Mouse (Mus musculus): ENCODE data around the gene Klf7. TPM values are rescaled to one million over a fixed set of nuclear protein-coding genes. Genes with fewer than 3 reads are reported as not detected.

Klf7 gene
- total RNA-seq (2021), result 10 to 100 TPM; 30.1 to 31.9 TPM
- long read RNA-seq, experiment 1, full-length matches to known transcripts, result 8 of 16 reads
- long read RNA-seq, experiment 1, partial matches to known transcripts, result 2 of 16 reads
- long read RNA-seq, experiment 1, other reads (novel, unspliced or antisense), result 6 of 16 reads
- long read RNA-seq, experiment 2, full-length matches to known transcripts, result 8 of 16 reads
- long read RNA-seq, experiment 2, partial matches to known transcripts, result 1 of 16 reads
- long read RNA-seq, experiment 2, other reads (novel, unspliced or antisense), result 7 of 16 reads

DNA sequence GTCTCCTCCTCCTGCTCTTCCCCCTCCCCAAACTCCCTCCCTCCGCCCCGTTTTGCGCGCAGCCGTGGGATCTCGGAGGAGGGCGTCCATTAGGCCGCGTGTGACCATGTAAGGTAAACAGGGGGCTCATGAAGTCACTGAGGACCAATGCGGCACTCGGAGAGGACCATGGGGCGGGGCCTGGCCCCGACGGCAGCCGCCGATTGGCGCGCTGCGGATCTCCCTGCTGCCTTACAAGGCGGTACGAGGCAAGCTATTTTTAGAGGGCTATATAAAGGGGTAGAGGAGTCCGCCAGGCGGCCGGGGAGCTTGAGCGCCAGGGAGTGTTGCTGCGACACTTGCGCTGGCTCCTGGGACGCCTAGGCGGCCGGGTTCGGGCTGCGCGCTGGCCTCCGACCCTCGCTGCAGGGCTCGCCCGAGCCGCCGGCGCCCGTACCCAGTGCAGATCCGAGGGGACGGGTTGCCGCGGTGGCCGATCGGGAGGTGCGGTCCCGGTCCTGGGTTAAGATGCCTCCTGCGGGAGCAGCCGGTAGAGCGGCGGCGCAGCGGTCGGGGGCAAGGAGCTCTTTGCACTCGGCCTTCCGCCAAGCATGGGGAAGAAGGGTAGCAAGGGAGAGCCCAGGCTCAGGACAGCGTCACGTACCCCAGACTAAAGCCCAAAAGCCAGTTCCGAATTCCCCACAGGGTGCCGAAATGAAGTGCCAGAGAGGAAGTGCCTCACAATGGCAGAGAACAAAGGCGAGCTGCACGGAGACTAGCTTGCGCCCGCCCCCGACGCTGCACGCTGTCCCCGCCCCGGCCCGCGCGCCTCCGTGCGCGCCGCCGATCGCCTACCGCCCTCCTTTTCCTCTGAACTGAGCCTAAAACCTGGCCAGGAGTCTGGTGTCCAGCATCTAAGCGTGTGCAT lies at the start of gene Klf7:
Gene Klf7 (minus strand): TSS at position 724 of the 907 bp plus-strand sequence.
- Histone ChIP-seq H3K4me3 (peak within 1 kb of the TSS; percentile 99), H3K27ac (peak within 1 kb of the TSS; percentile 100)
- peak; percentile 67 for TF ChIP-seq CTCF (conservative IDR thresholded peaks at IDR 0.05)
- DNase-seq (ENCODE audit: low spot score in 2 of 2), result peak; percentile 95 to 99

GRCm38 (mm10) chr1:64164526-64165062 lies 42.5 kb upstream of the Klf7 start:
- H3K27ac ChIP-seq, result no peak overlapping the region
- TF ChIP-seq CTCF (conservative IDR thresholded peaks at IDR 0.05), result no peak
- no peak for DNase-seq (ENCODE audit: low spot score in 2 of 2)
- H3K4me3 ChIP-seq, result no peak overlapping the region

GRCm38 (mm10) chr1:64158766-64159165 lies 36.7 kb upstream of the Klf7 start:
- no peak for DNase-seq (ENCODE audit: low spot score in 2 of 2)
- TF ChIP-seq CTCF (conservative IDR thresholded peaks at IDR 0.05), result no peak
- no peak overlapping the region for H3K27ac ChIP-seq
- H3K4me3 ChIP-seq, result no peak overlapping the region

DNA sequence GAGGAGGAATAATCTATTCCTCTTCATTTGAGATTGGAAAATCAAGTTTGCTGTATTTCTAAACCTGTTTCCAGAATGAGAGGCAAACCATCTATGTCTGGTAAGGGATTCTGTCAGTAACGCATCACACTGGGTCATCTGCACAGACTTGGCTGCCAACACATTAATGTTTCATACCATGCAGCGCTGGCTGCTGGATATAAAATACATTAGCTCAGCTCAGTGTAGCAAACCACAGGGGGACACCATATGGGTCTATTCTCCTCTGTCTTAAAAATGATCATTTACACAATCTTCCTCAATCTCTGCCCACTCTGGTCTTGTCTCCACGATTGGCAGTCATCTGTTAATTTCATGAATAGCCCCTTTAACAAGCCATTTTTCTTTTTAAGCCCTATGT lies 27.1 kb upstream of the Klf7 start:
- TF ChIP-seq CTCF (conservative IDR thresholded peaks at IDR 0.05), result no peak

DNA sequence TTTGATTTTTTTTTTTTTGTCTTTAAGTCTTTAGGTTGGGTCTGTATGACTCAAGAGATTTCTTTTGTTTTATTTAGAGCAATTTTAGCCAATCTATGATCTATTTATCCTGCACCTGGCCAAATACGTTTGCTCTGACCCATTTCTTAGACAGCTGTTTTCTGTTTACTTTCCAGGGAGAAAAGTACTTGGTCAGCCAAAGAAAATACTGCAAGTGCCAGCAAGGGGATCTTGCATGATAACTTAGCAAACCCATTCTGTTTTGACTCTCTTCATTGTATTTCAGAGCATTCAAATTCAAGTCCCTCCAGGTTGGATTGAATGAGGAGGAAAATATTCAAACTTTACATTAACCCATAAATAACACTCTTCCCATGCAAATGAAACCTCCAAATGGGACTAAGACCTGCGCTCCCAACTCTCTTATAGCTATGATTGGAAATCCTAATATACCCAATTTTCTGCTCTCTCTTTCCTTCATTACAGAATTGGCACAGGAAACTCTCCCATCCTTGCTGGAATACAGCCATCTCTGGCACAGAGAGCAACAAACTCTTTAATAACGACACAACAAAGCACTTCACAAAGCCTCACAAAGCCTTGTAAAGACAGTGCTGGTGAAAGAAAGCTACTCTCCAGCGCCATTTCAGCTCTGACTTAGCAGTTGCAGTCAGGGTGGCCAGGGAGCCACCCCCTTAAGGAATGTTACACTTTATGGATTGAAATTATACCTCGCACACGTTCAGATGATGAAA lies 20.8 kb upstream of the Klf7 start:
- no peak for TF ChIP-seq CTCF (conservative IDR thresholded peaks at IDR 0.05)
- no peak overlapping the region for H3K27ac ChIP-seq
- no peak for DNase-seq (ENCODE audit: low spot score in 2 of 2)
- no peak overlapping the region for H3K4me3 ChIP-seq

More for the DNA sequence above, 27.1 kb upstream of the Klf7 start:
- Histone ChIP-seq H3K4me3 (no peak overlapping the region), H3K27ac (no peak overlapping the region)
- DNase-seq (ENCODE audit: low spot score in 2 of 2), result no peak

DNA sequence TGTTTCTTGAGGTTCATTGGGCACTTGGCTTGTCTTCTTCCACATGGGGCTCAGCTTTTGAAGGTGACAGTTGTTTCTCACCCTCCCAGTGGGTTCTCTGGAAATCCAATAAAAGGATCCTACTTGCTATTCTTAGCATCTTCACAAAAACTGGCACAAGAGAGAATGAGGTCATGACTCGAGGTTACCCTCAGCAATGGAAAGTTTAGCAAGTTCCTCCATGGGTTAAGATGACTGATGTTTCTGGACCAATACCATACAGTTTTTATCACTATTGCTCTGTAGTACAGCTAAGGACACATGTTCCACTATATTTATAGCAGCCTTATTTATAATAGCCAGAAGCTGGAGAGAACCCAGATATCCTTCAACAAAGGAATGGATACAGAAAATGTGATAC lies 12.4 kb upstream of the Klf7 start:
- Histone ChIP-seq H3K4me3 (no peak overlapping the region), H3K27ac (no peak overlapping the region)
- DNase-seq (ENCODE audit: low spot score in 2 of 2), result no peak
- TF ChIP-seq CTCF (conservative IDR thresholded peaks at IDR 0.05), result no peak

GRCm38 (mm10) chr1:64126822-64127221 lies 4.7 kb upstream of the Klf7 start:
- no peak for DNase-seq (ENCODE audit: low spot score in 2 of 2)
- TF ChIP-seq CTCF (conservative IDR thresholded peaks at IDR 0.05), result no peak
- Histone ChIP-seq H3K27ac (no peak overlapping the region), H3K4me3 (no peak overlapping the region)

DNA sequence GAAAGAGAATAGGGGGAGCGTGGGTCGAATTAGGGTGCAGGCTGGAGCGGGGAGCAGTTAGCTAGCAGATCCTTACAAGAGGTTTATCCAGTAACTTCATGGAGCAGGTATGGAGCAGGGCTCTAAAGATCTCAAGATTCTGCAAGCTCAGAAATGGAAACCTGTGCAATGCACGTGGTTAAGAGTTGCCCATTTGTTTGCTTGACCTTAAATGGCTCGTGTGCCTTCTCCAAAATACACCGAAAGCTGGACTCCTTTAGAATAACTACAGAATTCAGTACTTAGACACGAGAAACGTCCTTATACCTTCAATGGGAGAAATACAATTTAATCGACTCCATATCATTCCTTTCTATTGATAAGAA lies 366 bp upstream of the Klf7 start:
- DNase-seq (ENCODE audit: low spot score in 2 of 2), result no peak
- TF ChIP-seq CTCF (conservative IDR thresholded peaks at IDR 0.05), result no peak
- H3K27ac ChIP-seq, result peak overlapping the region; percentile 100
- H3K4me3 ChIP-seq, result peak overlapping the region; percentile 99

GRCm38 (mm10) chr1:64120811-64121515 lies 1.1 kb downstream of the Klf7 start:
- H3K27ac ChIP-seq, result peak overlapping the region; percentile 100
- peak; percentile 38 to 46 for DNase-seq (ENCODE audit: low spot score in 2 of 2)
- peak overlapping the region; percentile 92 for H3K4me3 ChIP-seq
- TF ChIP-seq CTCF (conservative IDR thresholded peaks at IDR 0.05), result no peak

- peak overlapping the region; percentile 100 for H3K27ac ChIP-seq
- peak overlapping the region; percentile 92 for H3K4me3 ChIP-seq
- DNase-seq (ENCODE audit: low spot score in 2 of 2), result peak; percentile 35 to 48
- no peak for TF ChIP-seq CTCF (conservative IDR thresholded peaks at IDR 0.05)
These were observed 1.7 kb downstream of the Klf7 start for GRCm38 (mm10) chr1:64120421-64120810.

DNA sequence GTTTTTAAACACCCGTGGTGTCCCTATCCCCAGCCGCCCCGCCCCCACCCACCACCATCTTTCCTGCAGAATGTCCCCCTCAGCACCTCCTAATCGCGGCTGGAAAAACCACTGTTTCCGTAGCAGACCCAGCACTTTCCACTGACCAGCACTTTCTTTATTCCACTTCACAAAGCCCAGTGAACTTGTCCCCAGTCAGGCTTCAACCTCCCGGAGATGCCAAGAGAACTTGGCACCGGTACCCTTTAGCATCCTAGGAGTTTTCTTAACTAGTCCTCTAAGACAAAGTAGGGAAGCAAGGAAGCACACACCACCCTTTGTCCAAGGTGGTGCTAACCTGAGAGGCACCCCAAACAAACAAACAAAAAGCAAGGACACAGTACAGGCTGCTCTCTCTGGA lies 2.2 kb downstream of the Klf7 start:
- no peak for TF ChIP-seq CTCF (conservative IDR thresholded peaks at IDR 0.05)
- Histone ChIP-seq H3K27ac (peak overlapping the region; percentile 100), H3K4me3 (peak overlapping the region; percentile 92)
- peak in 1 of 2 experiments; percentile 23 for DNase-seq (ENCODE audit: low spot score in 2 of 2)

- Histone ChIP-seq H3K27ac (peak overlapping the region; percentile 100), H3K4me3 (peak overlapping the region; percentile 92)
- TF ChIP-seq CTCF (conservative IDR thresholded peaks at IDR 0.05), result no peak
- peak; percentile 32 to 35 for DNase-seq (ENCODE audit: low spot score in 2 of 2)
These were observed 2.7 kb downstream of the Klf7 start for GRCm38 (mm10) chr1:64119358-64119794.

All from layer of hippocampus, adult 2 months (tissue).